Mouse (Mus musculus): Measurements from ENCODE around the gene Dip2a. TPM values are rescaled to one million over a fixed set of nuclear protein-coding genes. Genes with fewer than 3 reads are reported as not detected.

The Dip2a gene
- total and polyA plus RNA-seq, 2 experiments = 1.7 to 2.0 TPM

DNA sequence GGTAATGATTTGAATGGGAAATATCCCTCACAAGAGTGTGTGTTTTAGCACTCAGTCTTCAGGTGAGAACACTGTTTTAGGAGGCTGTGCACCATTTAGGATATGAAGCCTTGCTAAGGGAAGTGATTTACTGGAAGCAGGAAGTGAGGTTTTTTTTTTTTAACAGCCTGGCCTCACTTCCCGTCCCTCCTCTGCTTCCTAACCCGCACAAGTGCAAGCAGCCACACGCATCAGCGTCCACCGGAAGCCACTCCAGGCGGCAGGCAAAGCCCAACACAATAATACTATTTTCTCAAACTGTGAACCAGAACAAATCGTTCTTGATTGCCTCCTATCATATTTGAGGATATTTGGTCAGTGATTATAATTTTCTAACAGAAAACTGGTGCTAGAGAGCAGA is 6.9 kb upstream of the Dip2a start:
- Histone ChIP-seq H3K4me3 (ENCODE audit: insufficient read depth, low read depth, low read length) (no peak overlapping the region), H3K79me2 (ENCODE audit: control insufficient read depth, insufficient read depth, low read length) (no peaks in the 10 kb centered on the region), H3K9ac (ENCODE audit: low read depth, low read length) (no peak overlapping the region), H3K4me1 (ENCODE audit: control insufficient read depth, insufficient read depth, low read length) (no peaks in the 10 kb centered on the region), H3K27ac (replicated peaks; ENCODE audit: insufficient read depth, low read depth, low read length) (no peak overlapping the region), H3K27me3 (ENCODE audit: control insufficient read depth, insufficient read depth, low read length) (no peaks in the 10 kb centered on the region), H3K36me3 (ENCODE audit: control insufficient read depth, insufficient read depth, low read length) (peaks cover 17% of the 10 kb centered on the region)
- 75% methylated on average over 7 of the region's 7 CpGs for WGBS
- TF ChIP-seq POLR2A (IDR thresholded peaks at IDR 0.05; ENCODE audit: extremely low read depth, insufficient read depth, low read length) = no peak
- no peak for TF ChIP-seq CTCF (IDR thresholded peaks at IDR 0.05; ENCODE audit: low read depth, low read length)
- no peak for DNase-seq (ENCODE audit: extremely low read depth, low read depth, low spot score)

DNA sequence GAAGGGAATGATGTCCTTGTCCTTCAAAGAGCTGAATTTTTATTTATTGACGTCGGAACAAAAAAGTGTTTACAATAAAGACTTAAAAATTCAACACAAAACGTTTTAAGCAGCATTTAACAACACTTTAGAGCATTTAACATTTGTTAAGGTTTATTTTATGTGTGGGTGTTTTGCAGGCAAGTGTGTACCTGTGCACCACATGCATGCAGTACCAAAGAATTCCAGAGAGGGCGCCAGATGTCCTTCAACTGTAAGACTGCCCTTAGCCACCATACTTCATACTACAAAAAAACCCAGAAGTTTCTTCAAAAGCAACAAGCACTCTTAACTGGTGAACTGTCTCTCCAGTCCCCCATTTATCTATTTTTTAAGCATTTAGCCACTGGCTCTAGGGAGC is 1.5 kb upstream of the Dip2a start:
- H3K36me3 ChIP-seq (ENCODE audit: control insufficient read depth, insufficient read depth, low read length) = peaks cover 2% of the 10 kb centered on the region; the same call in 1 of the 2 replicates
- H3K79me2 ChIP-seq (ENCODE audit: control insufficient read depth, insufficient read depth, low read length) = no peaks in the 10 kb centered on the region
- no peak overlapping the region for H3K9ac ChIP-seq (ENCODE audit: low read depth, low read length)
- no peak overlapping the region for H3K27ac ChIP-seq (replicated peaks; ENCODE audit: insufficient read depth, low read depth, low read length)
- DNase-seq (ENCODE audit: extremely low read depth, low read depth, low spot score) = peak; percentile 30
- 10% methylated on average over 4 of the region's 4 CpGs for WGBS
- no peak overlapping the region for H3K4me3 ChIP-seq (ENCODE audit: insufficient read depth, low read depth, low read length)
- H3K27me3 ChIP-seq (ENCODE audit: control insufficient read depth, insufficient read depth, low read length) = no peaks in the 10 kb centered on the region
- peaks cover 3% of the 10 kb centered on the region; the same call in 1 of the 2 replicates for H3K4me1 ChIP-seq (ENCODE audit: control insufficient read depth, insufficient read depth, low read length)
- TF ChIP-seq CTCF (IDR thresholded peaks at IDR 0.05; ENCODE audit: low read depth, low read length) (peak; percentile 24; the same call in 1 of the 2 replicates), POLR2A (IDR thresholded peaks at IDR 0.05; ENCODE audit: extremely low read depth, insufficient read depth, low read length) (no peak)

DNA sequence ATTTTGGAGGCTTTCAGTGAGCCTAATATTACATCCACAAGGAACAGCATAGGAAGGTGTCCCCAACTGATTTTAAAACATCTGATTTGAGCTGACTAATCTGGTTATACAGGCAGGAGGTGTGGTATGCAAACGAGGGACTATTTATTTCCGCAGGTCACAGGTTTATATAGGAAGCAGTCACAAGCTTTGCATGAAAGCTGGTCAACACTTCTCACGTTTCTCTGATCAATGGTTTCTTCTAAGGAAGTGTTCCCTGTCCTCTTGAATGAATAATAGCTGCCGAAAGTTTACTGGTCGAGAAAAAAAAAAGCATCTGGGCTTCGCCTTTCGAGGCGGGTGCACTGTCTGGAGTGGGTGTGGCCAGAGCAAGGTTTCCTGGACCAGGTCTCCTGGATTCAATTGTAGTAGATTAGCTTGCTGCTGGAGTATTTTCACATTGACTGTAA is 976 bp upstream of the Dip2a start:
- no peak overlapping the region; the same call in 1 of the 2 replicates for H3K4me3 ChIP-seq (ENCODE audit: insufficient read depth, low read depth, low read length)
- TF ChIP-seq CTCF (IDR thresholded peaks at IDR 0.05; ENCODE audit: low read depth, low read length) = no peak
- TF ChIP-seq POLR2A (IDR thresholded peaks at IDR 0.05; ENCODE audit: extremely low read depth, insufficient read depth, low read length) = no peak
- no peak overlapping the region for H3K27ac ChIP-seq (replicated peaks; ENCODE audit: insufficient read depth, low read depth, low read length)
- 17% methylated on average over 8 of the region's 8 CpGs for WGBS
- peaks cover 2% of the 10 kb centered on the region; the same call in 1 of the 2 replicates for H3K36me3 ChIP-seq (ENCODE audit: control insufficient read depth, insufficient read depth, low read length)
- DNase-seq (ENCODE audit: extremely low read depth, low read depth, low spot score) = peak; percentile 15
- no peaks in the 10 kb centered on the region for H3K79me2 ChIP-seq (ENCODE audit: control insufficient read depth, insufficient read depth, low read length)
- H3K27me3 ChIP-seq (ENCODE audit: control insufficient read depth, insufficient read depth, low read length) = no peaks in the 10 kb centered on the region
- H3K9ac ChIP-seq (ENCODE audit: low read depth, low read length) = no peak overlapping the region
- H3K4me1 ChIP-seq (ENCODE audit: control insufficient read depth, insufficient read depth, low read length) = peaks cover 3% of the 10 kb centered on the region; the same call in 1 of the 2 replicates

DNA sequence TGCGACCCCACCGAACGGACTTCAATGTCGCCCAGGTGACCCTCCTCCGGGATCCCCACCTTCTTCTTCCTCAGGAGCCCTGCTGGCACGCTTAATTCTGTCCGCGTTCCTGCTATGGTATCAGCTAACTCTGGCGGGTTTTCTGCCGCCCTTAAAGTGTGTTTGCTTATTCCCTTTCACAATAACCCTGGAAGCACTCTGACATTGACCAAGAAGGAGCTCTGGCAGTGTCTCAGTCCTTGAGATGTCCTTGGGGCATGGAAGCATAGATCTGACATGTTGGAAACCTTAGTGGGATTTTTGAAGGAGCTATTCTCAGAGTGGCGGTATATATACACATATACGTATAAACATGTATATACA is 430 bp upstream of the Dip2a start:
- WGBS = 2% methylated on average over 12 of the region's 12 CpGs

DNA sequence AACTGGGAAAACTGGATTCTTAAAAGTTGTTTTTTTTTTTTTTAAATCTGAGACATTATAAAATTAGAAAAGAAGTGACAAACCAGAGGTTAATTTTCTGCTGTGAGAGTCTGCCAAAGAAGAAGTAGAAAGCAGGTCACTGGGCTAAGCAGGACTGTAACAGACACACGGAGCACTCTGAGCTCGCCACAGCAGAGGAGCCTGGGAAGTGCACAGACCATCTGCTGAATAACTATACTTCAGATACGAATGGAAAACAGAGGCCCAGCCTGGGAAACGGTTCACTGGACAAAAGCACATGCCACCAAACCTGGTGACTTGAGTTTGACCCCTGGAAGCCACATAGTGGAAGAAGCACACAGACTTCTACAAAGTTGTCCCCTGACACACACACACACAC is 10.7 kb downstream of the Dip2a start:
- Histone ChIP-seq H3K4me3 (ENCODE audit: insufficient read depth, low read depth, low read length) (no peak overlapping the region), H3K27ac (replicated peaks; ENCODE audit: insufficient read depth, low read depth, low read length) (no peak overlapping the region), H3K36me3 (ENCODE audit: control insufficient read depth, insufficient read depth, low read length) (no peaks in the 10 kb centered on the region), H3K27me3 (ENCODE audit: control insufficient read depth, insufficient read depth, low read length) (no peaks in the 10 kb centered on the region), H3K9ac (ENCODE audit: low read depth, low read length) (no peak overlapping the region), H3K4me1 (ENCODE audit: control insufficient read depth, insufficient read depth, low read length) (no peaks in the 10 kb centered on the region), H3K79me2 (ENCODE audit: control insufficient read depth, insufficient read depth, low read length) (no peaks in the 10 kb centered on the region; the same call in 1 of the 2 replicates)
- DNase-seq (ENCODE audit: extremely low read depth, low read depth, low spot score) = no peak
- WGBS = 51% methylated on average over 4 of the region's 4 CpGs
- TF ChIP-seq POLR2A (IDR thresholded peaks at IDR 0.05; ENCODE audit: extremely low read depth, insufficient read depth, low read length) (no peak), CTCF (IDR thresholded peaks at IDR 0.05; ENCODE audit: low read depth, low read length) (no peak)

More for the DNA sequence above, 430 bp upstream of the Dip2a start:
- peak; percentile 47 for DNase-seq (ENCODE audit: extremely low read depth, low read depth, low spot score)
- peak overlapping the region; percentile 60 for H3K9ac ChIP-seq (ENCODE audit: low read depth, low read length)
- H3K4me3 ChIP-seq (ENCODE audit: insufficient read depth, low read depth, low read length) = peak overlapping the region; percentile 82
- peaks cover 3% of the 10 kb centered on the region; the same call in 1 of the 2 replicates for H3K4me1 ChIP-seq (ENCODE audit: control insufficient read depth, insufficient read depth, low read length)
- no peak for TF ChIP-seq POLR2A (IDR thresholded peaks at IDR 0.05; ENCODE audit: extremely low read depth, insufficient read depth, low read length)
- TF ChIP-seq CTCF (IDR thresholded peaks at IDR 0.05; ENCODE audit: low read depth, low read length) = no peak
- H3K36me3 ChIP-seq (ENCODE audit: control insufficient read depth, insufficient read depth, low read length) = no peaks in the 10 kb centered on the region
- no peak overlapping the region; the same call in 1 of the 2 replicates for H3K27ac ChIP-seq (replicated peaks; ENCODE audit: insufficient read depth, low read depth, low read length)
- H3K27me3 ChIP-seq (ENCODE audit: control insufficient read depth, insufficient read depth, low read length) = no peaks in the 10 kb centered on the region
- H3K79me2 ChIP-seq (ENCODE audit: control insufficient read depth, insufficient read depth, low read length) = no peaks in the 10 kb centered on the region

DNA sequence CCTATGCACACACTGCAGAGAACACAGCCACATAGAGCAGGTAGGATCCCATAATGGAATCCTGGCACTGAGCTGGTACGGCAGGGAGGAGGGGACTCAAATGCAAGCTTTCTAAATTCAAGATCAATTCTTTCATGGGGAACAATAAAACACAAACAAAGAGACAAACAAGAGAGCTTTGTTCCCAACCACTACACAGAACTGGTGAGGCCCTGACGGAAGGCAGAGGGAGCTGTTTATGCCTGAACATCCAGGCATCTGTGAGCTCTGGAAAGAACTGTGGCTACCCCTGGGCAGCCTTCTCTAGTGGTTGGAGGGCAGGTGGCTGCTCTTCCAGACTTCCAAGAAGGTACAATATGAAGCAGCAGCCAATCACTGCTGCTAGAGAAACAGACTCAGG is 13.1 kb downstream of the Dip2a start:
- no peaks in the 10 kb centered on the region for H3K4me1 ChIP-seq (ENCODE audit: control insufficient read depth, insufficient read depth, low read length)
- no peak for DNase-seq (ENCODE audit: extremely low read depth, low read depth, low spot score)
- 89% methylated on average over 2 of the region's 2 CpGs for WGBS
- no peaks in the 10 kb centered on the region; the same call in 1 of the 2 replicates for H3K79me2 ChIP-seq (ENCODE audit: control insufficient read depth, insufficient read depth, low read length)
- H3K4me3 ChIP-seq (ENCODE audit: insufficient read depth, low read depth, low read length) = no peak overlapping the region
- no peak overlapping the region for H3K9ac ChIP-seq (ENCODE audit: low read depth, low read length)
- no peaks in the 10 kb centered on the region for H3K36me3 ChIP-seq (ENCODE audit: control insufficient read depth, insufficient read depth, low read length)
- H3K27me3 ChIP-seq (ENCODE audit: control insufficient read depth, insufficient read depth, low read length) = no peaks in the 10 kb centered on the region
- TF ChIP-seq CTCF (IDR thresholded peaks at IDR 0.05; ENCODE audit: low read depth, low read length) = no peak
- TF ChIP-seq POLR2A (IDR thresholded peaks at IDR 0.05; ENCODE audit: extremely low read depth, insufficient read depth, low read length) = no peak
- H3K27ac ChIP-seq (replicated peaks; ENCODE audit: insufficient read depth, low read depth, low read length) = no peak overlapping the region
